Mouse (Mus musculus) erythroid progenitor cell, adult 5-6 weeks (primary cell): ENCODE measurements around the gene Iqcn. TPM values are rescaled to one million over a fixed set of nuclear protein-coding genes. Genes with fewer than 3 reads are reported as not detected.
A peak's percentile ranks its signal among the peaks of the same experiment; 100 is the strongest.

Experiments
- ATAC-seq: replicated peaks from 2 replicates; pipeline ENCODE4 v1.8.0; 2016; ENCODE audit warnings: moderate number of reproducible peaks, mild to moderate bottlenecking, moderate TSS enrichment, inconsistent platforms; ENCODE audit not compliant: poor library complexity, low FRiP score, severe bottlenecking
- total RNA-seq, 2 experiments: library from RNA; stranded (forward) in 1 of 2; stranded (reverse) in 1 of 2; fragments of 150-400 nt in 1 of 2; fragments of 186-747, 209-891 nt in 1 of 2; gene quantifications; 2 replicates each; pipeline versions ENCODE4 v1.2.3 to v1.2.4; 2015 to 2017; ENCODE audit warnings: low replicate concordance in 2 of 2

Iqcn gene
- total RNA-seq, 2 experiments from 2014 or later: not detected

DNA sequence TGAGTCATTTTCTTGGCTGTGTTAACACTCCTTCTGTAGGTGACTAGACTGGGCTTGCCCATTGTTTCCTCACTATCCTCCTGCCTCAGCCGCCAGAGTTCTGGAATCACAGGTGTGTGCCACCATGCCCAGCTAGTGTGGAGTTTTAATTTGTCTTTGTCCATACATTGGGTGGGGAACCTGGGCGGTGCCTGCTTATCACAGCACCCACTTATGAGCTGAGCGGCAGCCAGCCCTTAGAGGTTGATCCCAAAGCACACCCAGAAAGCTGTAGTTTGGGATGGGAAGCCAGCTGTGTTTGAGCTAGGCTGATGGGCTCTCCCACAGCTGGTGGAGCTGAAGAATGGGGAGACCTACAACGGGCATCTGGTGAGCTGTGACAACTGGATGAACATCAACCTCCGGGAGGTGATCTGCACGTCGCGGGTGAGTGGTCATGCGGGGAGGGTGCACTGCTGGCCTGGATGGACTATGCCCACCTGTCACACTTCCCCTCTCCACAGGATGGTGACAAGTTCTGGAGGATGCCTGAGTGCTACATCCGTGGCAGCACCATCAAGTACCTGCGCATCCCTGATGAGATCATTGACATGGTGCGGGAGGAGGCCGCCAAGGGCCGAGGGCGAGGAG, 25.7 kb upstream of the Iqcn start:
- ATAC-seq: peak; percentile 17; the same call in 1 of the 2 replicates

DNA sequence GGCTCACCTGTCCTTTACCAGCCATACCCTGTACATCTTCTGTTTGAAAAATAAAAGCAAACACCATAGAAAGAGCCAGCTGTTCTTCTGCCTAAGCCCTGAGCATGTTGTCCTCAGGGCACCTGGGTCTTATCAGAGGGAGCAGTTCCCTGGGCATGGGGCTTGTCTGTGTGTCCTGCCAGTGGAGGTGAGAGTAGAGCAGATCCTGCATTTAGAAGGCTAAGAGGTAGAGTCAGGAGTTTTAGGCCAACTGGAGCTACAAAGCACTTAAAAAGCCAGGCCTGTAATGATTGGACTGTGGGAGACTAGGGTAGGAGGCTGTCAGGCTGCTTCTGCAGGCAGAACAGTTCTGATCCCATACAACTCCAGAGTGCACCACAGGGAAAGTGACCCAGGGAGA, 24.6 kb upstream of the Iqcn start:
- ATAC-seq: no peak

DNA sequence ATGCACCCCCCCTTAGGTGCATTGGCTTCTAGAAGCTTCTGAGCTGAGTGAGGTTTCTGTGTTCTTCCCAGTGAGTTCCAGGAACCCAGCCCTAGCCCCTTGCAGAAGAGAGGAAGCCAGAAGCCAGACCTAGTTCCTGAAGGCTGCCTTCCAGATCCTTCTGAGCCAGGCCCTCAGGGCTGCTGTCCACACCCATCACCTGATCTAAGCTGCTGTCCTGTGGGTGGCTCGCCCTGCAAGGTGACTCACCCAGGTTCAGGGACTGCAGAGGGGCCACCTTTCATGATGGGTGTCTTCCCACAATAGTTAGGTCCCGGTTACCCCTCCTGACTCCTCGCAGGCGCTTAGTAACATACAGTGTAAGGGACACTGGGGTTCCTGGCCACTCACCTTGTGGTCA, 23.9 kb upstream of the Iqcn start:
- ATAC-seq: no peak

DNA sequence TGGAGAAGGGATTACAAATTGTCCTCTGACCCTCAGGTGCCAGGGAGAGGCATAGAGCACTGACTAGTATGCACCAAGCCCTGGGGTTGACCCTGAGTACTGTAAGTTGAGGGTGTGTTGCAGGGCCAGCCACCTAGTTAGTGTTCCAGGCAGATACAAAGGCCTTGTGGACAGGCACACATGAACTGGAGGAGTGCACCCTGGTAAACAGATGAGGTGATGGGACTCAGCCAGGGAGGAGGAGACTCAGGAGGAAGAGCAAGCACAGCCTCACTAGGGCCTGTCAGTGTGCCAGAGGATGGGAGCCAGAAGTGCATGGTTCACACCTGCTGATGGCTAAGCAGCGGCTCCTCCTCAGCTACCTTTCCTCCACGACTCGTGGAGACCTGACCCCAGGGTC, 23.2 kb upstream of the Iqcn start:
- ATAC-seq: no peak

DNA sequence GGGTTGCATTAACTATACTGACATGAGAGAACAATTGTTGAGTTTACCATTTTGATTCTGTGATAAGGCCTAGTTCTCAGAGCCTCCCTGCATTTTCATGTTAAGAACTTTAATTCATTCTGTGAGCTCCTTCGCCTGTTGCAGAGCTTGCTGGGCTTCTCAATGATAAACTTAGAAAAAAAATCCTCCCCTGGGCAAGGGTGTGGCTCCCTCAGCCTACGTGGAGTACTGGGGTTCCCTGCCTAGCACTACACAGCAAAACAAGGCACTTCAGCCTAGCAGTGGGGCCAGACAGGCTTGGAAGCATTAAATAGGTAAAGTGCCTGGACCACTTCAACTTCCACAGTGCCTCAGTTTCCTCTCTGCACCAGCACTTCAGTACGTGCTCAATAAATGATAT, 21.8 kb upstream of the Iqcn start:
- no peak for ATAC-seq

DNA sequence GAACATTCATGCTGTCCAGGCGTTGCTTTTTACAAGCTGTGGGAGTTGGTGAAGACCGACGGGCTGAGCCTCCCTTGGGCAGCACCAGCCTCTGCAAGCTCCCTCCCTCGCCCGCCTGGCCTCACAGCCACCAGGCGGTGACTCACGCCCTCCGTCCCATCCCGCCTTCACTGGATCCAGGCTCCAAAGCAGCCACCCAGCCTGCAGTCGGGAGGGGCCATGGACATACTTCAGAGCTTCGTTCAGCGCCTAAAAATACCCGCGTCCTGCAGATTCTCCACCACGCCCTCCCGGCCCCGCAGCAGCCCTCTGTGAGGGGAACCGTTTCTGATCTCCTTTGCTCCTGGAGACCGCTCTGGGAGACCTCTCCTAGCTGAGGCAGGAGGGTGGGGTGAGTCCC, 21.1 kb upstream of the Iqcn start:
- no peak for ATAC-seq

DNA sequence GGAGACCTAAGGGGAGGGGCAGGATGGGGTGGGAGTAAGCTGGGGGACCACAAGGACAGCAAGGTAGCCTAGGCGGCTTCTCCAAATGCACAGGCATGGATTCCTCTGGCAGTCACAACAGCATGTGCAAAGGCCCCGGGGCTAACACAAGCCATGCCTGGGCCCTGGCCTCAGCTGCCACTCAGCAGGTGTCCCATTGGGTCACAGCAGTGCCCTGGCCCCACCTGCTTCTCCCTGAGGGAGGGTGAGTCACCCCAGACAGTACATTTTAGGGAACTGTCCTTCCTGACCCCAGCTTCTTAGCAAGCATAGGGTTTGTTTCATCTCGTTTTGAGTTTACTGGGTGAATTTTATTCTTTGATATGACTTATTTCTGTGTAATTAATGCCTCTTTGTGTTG, 20.6 kb upstream of the Iqcn start:
- no peak for ATAC-seq

DNA sequence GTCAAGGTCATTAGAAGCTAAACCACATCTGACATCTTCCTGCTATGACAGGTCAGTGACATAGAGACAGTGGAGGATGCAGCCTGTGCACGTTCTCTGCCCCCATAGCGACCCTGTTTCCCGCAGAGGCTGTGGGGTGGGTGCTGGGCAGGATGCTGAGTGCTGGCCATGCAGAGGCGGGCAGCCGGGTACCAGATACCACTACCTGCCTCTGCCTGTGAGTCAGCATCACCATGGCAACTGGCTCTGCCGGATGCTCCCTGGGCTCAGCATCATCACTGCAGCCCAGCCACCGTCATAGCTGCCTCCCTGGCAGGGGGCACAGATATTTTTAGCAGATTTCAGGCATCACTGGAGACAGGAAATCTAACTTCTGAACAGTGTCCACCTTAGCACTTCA, 19.0 kb upstream of the Iqcn start:
- ATAC-seq: no peak

DNA sequence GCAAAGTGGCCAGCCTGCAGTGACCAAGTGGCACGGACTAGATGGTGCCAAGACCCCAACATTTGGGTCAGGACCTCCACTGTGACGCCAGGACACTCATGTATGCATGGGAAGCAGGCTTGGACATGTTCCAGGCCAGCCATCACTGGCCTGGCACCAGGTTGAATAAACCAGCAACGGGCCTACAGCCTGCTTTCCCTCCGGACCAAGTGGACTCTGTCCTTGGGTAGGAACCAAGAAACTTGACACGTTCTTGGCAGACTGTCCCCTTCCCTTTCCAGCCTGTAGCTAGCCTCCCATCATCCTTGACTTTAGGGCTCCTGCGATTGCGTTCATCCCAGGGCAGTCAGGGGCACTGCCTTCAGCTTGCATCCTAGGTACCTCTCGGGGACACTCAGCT, 15.7 kb upstream of the Iqcn start:
- ATAC-seq: no peak

DNA sequence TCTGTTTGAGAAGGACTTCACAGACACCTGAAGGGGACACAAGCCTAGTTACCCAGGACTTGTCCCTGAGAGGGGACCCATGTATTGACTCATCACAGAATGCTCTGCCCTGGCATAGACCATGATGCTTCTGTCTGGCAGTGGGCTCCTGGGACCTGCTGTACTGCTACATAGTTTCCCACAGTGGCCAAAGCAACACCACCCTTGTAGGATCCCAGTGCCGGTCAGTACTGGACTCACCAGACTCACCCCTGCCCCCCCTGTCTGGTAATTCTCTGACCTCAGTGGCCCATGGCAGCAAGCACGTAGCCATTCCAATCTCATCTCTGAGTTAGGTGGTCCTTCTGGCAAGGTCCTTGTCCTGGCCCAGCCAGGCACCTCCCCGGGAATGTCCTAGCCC, 15.1 kb upstream of the Iqcn start:
- no peak for ATAC-seq

DNA sequence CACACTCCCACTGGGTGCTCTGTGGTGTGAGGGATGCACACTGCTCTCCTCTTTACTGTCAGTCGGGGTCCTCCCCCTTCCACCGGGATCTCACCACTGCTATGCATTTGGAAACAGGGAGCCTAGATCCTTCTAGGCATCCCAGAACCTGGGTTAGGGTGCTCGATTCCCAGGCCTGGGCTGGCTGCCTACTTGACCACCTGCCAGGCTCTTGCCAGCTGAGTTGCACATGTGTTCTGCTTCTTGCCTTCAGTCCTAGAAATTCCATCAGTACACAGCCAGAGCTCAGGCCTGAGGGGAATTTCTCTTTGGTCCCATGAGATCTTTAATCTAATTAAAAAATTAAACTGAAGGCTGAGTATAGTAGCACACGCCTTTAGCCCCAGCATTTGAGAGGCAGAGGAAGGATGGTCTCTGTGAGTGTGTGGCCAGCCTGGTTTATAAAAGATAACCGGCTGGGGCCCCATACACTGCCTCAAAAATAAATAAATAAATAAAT, 13.3 kb upstream of the Iqcn start:
- ATAC-seq: no peak

DNA sequence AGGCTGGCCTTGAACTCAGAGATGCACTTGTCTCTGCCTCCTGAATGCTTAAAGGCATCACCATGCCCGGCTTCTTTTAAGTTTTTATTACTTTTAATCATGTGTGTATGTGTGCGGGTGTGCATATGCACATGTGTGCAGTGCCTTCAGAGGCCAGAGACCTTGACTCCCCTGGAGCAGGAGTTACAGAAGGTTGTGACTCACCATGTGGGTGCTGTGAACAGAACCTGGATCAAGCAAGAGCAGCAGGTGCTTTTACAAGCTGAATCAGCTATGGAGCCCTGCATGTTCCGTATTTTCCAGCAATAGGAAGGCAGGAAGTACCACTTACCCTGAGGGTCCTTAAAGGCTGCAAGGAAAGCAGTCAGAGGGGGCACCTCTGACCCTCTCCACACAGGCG, 12.0 kb upstream of the Iqcn start:
- no peak for ATAC-seq

DNA sequence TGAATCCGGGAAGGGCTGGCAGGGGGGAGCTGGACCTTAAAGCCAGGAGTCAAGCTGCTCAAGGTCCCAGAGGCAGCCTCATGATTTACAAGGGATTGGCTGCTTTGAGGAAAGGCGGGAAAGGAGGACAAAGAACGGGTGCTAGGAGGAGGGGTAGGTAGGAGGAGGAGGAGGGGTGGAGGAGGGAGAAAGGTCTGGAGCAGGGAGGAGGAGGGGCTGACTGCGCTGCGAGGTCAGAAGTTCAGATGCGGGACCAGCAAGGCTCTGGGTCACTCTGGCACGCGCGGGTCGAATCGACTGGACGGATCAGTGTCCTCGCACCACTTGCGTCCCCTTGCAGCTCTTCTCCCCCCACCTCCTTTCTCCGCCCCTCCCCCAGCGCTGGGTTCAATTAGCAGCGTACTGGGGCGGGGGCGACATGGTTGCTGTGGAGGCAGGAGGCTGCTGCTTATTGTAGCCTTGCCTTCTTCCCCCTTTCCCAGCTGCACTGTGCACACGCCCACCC, 11.5 kb upstream of the Iqcn start:
- ATAC-seq: no peak

DNA sequence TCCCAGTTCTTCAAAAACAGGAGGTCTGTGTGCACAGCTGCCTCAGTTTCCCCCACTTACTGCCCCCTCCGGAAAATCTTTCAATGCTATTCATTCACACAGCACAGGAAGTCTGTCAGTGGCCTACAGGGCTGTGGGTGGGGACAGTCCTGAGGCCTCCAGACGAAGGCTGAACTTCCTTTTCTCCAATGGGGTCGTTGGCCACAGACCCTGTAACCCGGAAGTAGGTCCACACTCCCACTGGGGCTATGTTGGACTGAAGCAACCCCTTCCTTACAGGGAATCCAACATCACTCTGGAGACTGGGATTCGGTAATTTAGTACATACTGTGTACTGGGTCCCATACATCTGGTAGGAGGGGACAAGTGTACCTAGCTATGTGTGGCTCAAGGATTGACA, 9.6 kb upstream of the Iqcn start:
- no peak for ATAC-seq

DNA sequence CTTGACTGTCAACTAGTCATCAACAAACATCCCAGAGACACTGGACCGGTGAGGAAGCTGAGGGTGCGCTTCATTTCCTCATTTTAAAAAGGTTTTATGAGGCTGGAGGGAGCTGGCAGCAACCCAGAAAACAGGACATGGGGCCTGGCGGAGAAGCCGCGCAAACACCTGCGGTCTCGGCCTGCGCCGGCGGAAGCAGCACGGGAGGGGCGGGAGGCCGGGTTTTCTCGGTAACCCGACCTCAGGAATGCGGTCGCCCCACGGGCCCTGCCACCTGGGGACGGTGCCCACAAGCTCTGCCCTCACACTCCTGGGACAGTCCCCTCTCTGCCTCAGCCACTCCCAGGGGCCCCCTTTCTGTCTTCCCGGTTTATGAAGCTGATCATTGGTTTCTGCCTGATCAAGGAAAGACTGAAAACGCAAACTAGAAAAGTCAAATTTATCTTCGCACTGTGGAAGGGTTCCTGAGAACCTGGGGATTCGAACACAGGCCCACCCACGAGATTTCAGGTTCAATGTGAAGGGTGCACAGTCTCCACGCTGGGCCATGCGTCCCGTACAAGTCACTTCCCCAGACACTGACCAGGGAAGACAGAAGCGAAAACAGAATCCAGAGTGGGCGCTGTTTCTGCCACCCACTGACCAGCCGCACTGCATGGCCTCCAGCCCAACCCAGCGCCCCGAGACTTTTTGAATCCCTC, 7.8 kb upstream of the Iqcn start:
- peak; percentile 12; the same call in 1 of the 2 replicates for ATAC-seq

DNA sequence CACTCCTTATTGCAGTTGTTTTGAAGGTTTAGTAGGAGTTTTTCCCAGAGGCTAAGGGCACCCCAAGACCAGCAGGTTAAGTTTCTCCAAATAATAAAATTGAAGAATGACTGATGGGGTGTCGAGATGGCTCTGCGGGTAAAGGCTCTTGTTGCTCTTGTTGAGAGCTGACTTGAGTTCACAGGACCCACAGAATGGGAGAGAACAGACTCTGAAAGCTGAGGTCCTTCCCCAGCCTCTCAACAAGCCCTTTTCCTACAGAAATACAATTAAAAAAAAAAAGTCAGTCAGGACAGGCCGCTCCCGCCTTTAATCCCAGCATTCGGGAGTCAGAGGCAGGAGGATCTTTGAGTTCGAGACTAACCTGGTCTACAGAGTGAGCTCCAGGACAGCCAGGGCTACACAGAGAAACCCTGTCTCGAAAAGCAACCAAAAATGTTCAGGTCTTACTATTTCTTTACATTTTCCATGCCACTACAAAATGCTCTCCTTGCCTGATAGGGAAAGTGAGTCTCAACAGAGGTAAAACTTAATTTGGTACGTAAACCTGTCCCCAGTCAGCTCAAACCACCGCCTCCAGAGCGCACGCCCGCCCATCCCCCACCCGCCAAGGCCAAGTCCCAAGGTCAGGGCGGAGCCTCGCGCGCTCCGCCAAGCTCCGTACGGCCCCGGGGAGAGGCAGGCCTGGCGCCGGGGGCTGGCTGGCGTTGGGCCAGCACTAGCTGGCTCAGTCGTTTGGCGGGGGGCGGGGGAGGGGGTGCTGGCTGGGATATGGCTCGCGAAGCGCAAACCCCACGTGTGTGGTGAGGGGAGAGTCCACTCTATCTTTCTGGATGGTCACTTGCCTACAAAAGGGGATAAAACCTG, 7.0 kb upstream of the Iqcn start:
- ATAC-seq: peak; percentile 44

DNA sequence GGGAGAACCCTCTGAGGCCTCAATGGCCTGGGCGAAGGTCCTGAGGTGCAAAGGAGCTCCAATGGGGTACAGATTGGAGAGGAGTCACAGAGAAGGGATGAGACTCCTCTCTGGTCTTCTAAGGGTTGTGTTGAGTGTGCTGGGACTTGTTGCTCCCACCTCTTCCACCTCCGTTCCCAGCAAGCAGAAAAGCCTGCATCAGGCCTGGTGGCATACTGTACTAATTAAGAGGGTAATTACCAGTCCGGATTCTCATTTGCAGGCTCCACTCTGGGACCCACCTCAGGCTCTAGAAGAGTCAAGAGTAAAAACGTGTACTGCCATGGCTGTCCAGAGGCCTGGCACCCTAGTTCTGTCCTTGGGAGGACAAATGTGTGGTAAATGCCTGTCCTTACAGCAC, 6.3 kb upstream of the Iqcn start:
- ATAC-seq: no peak

DNA sequence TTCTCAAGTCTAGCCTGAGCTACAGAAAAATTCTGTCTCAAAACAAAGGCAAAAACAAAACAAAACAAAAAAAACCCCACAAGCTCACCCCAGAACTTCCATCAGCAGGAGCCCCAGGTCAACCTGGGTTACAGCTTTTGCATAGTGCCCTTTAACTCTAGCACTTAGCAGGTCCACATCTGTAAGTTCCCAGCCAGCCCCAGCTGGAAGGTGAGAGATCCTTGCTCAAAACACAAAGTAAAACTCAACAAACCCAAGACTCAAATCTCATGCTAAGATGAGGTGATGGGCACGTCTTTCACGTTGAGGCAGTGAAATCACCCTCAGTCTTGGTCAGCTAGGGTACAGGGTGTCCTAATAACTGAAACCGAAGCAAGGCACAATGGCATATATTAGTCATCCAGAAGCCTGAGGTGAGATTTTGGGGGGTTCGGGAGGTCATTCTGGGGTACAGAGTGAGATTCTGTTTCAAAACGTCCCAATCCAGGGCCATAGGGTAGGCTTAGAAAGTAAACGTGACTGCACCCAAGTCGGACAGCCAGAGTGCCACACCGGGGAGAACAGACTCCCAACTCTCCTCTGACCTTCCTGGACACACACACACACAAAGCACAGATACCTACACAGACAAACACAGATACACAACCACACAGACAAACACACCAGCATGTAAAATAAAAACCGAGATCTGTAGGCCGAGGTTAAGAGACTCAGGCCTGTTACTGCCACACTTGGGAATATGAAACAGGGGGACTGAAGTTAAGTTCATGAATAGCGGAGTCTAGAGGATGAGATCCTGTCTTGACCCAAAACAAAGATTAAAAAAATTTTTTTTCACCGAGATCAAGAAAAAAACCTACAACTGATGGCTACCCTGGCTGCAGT, 5.6 kb upstream of the Iqcn start:
- no peak for ATAC-seq

DNA sequence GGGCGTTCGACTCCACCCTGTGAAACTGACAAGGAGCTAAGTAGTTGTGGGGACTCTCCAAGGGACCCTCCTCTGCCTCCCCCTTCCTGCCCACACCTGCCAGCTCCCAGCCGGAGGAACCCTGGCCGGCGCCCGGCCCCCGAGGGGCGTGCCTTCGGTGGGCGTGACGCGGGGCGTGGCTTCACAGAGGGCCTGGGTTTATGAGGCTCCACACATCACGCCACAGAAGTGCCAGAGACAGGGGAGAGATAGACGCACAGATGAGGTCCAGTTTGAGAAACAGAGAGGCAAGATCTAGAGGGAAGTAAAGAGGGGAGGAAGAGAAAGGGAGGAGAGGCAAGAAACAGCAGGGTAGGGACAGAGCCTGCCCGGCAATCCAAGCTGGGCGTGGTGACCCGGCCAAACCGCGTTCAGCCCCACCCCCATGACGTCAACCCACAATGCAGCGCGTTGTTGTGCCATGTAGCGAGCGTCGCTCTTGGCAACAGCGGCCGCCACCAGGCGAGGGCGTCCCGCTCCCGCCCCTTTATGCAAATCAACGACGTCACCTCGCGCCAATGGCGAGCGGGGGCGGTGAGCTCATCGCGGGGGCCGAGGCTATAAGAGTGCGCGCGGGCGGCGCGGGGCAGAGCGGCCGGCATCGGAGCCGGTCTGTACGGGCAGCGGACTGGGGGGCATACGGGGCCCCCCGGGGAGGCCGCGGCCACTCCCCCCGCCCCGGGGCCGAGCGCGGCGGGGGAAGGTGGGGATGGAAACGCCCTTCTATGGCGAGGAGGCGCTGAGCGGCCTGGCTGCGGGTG, 4.7 kb upstream of the Iqcn start, which contains the start of gene Jund:
TSS of gene Jund (plus strand) at position 640 of the 800 bp plus-strand sequence.
- peak; percentile 74 for ATAC-seq
